Mouse (Mus musculus) lung, embryonic 14.5 days (tissue): ENCODE measurements around the gene Acta1. TPM values are rescaled to one million over a fixed set of nuclear protein-coding genes. Genes with fewer than 3 reads are reported as not detected.

Experiments used
- ATAC-seq: fragments of 200-750 bp; cut with Nextera tagmentation; 2 replicates; pipeline ENCODE4 v1.8.0; 2017; ENCODE audit warnings: mild to moderate bottlenecking, moderate TSS enrichment, moderate library complexity; ENCODE audit not compliant: insufficient read depth
- DNase-seq: peaks from one replicate; pipeline ENCODE4 v3.0.0-alpha.2; 2015
- H3K27ac ChIP-seq: fragments of 300-500 bp; sonication (generic); 2 replicates; pipeline ENCODE4 v1.5.1; 2014; ENCODE audit warnings: low read depth, mild to moderate bottlenecking, moderate library complexity
- H3K27me3 ChIP-seq: fragments of 300-500 bp; sonication (generic); 2 replicates; pipeline ENCODE4 v1.6.1; 2014; ENCODE audit warnings: low read length, control low read depth; ENCODE audit not compliant: insufficient read depth
- H3K36me3 ChIP-seq: fragments of 300-500 bp; sonication (generic); 2 replicates; pipeline ENCODE4 v1.6.1; 2014; ENCODE audit warnings: control low read depth; ENCODE audit not compliant: insufficient read depth
- H3K4me1 ChIP-seq: fragments of 300-500 bp; sonication (generic); 2 replicates; pipeline ENCODE4 v1.6.1; 2014; ENCODE audit warnings: antibody characterized with exemption, control low read depth; ENCODE audit not compliant: insufficient read depth
- H3K4me2 ChIP-seq: fragments of 300-500 bp; sonication (generic); 2 replicates; pipeline ENCODE4 v1.6.1; 2014; ENCODE audit warnings: mild to moderate bottlenecking
- H3K4me3 ChIP-seq: fragments of 300-500 bp; sonication (generic); 2 replicates; pipeline ENCODE4 v1.5.1; 2014; ENCODE audit warnings: low read depth, low read length
- H3K9ac ChIP-seq: fragments of 300-500 bp; sonication (generic); 2 replicates; pipeline ENCODE4 v1.6.1; 2014
- H3K9me3 ChIP-seq: fragments of 300-500 bp; sonication (generic); 2 replicates; pipeline ENCODE4 v1.6.1; 2016; ENCODE audit warnings: low read depth, low read length, control low read depth
- CTCF ChIP-seq: IDR thresholded peaks from 2 replicates; pipeline ENCODE4 v1.5.1; 2016; ENCODE audit warnings: antibody characterized with exemption, low read depth
- WGBS: fragments of 180-500 bp; shearing (Covaris S2); extraction: QIAGEN DNeasy Blood & Tissue Kit; methylation state at CpG from one replicate; pipeline ENCODE4 v1.1.7; 2014; 5-methylcytosine and 5-hydroxymethylcytosine counted together
- polyA plus RNA-seq: library from polyadenylated mRNA; unstranded; fragments of >200 nt; fragmentation: Nextera tagmentation; extraction: Ambion mirVana; gene quantifications from 2 replicates; pipeline ENCODE4 v1.2.1, GENCODE M21; 2014

The Acta1 gene
- polyA plus RNA-seq, 1 experiment from 2014 or later, result 0.99 TPM

DNA sequence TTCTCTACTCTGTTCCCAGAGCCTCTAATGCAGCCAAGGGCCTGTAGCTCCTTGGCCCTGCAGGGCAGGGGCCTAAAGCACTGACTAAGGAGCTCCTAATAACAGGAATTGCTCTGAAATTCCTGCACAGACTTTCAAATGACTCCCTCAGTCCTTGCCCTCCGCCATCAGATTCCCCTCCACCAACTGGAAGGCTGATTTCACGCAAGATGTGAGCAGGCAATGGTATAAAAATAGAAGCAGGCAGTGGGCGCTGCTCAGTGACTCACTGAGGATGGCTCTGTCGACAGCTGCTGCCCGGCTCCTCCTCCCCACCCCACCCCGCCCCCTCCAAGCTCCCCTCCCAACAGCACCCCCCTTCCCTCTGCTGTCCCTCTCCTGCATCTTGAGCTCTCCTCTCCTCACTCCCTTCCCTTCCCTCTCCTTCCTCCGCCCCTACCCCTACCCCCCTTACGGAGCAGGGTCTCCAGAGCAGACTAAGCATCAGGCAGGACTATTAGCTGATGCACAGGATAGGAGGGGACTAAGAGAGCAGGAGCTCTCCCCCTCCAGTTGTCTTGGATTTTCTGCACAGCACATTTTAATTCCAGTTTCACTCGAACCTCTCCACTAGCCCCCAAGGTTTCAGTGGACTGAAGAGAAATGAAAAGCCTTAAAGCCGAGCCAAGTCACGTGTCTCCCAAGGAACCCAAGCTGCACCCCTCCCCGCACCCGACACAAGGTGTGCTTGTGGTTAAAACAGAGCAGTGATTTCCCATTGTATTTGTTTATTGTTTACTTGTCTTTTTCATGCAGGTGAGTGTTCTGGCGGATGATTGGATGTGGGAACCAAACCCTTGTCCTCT lies 9.6 kb downstream of the Acta1 start:
- ATAC-seq, result peak; percentile 28; the same call in 1 of the 2 replicates

DNA sequence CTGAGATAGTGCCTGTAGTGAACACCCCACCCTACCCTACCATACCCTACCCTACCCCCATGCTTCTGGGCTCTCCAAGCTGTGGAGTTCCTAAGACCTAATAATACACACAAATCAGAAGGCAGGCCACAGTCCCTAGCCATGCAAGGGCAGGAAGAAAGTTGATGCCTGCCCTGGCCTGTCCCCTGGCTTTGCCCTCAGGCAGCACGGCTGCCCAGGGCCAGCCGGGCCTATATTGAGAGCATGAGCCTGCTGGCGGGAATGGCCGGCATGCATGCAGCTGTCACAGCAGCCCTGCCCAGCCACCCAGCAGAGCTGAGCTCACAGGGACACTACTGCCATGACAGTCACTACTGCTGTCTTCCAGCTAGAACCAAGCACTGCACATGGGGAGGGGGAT lies 11.5 kb downstream of the Acta1 start:
- H3K9ac ChIP-seq, result no peak overlapping the region

More for the DNA sequence above, 9.6 kb downstream of the Acta1 start:
- Histone ChIP-seq H3K36me3 (no peaks in the 10 kb centered on the region), H3K4me3 (no peak overlapping the region), H3K4me1 (0 out of 2 replicates have a peak, but pooled peaks cover 3% of the 10 kb centered on the region), H3K27ac (no peak overlapping the region), H3K27me3 (no peaks in the 10 kb centered on the region), H3K9me3 (no peaks in the 10 kb centered on the region), H3K9ac (no peak overlapping the region; the same call in 1 of the 2 replicates), H3K4me2 (no peak overlapping the region; the same call in 1 of the 2 replicates)
- no peak for TF ChIP-seq CTCF
- WGBS, result 7% methylated on average over 13 of the region's 14 CpGs
- peak; percentile 35 for DNase-seq

GRCm38 (mm10) chr8:123882412-123882811 lies 12.1 kb downstream of the Acta1 start:
- no peaks in the 10 kb centered on the region for H3K27me3 ChIP-seq
- ATAC-seq (no peak), DNase-seq (no peak)
- no peaks in the 10 kb centered on the region for H3K36me3 ChIP-seq
- no peak for TF ChIP-seq CTCF
- no peak overlapping the region for H3K9ac ChIP-seq
- no peak overlapping the region for H3K4me3 ChIP-seq
- H3K9me3 ChIP-seq, result no peaks in the 10 kb centered on the region
- H3K4me2 ChIP-seq, result no peak overlapping the region
- H3K4me1 ChIP-seq, result 0 out of 2 replicates have a peak, but pooled peaks cover 3% of the 10 kb centered on the region
- WGBS, result 45% methylated on average over 2 of the region's 2 CpGs
- H3K27ac ChIP-seq, result no peak overlapping the region

More for the DNA sequence above, 11.5 kb downstream of the Acta1 start:
- H3K27ac ChIP-seq, result no peak overlapping the region
- no peaks in the 10 kb centered on the region for H3K9me3 ChIP-seq
- TF ChIP-seq CTCF, result no peak
- no peak overlapping the region for H3K4me3 ChIP-seq
- H3K36me3 ChIP-seq, result no peaks in the 10 kb centered on the region
- no peaks in the 10 kb centered on the region for H3K27me3 ChIP-seq
- ATAC-seq (no peak), DNase-seq (no peak)
- H3K4me2 ChIP-seq, result no peak overlapping the region
- 0 out of 2 replicates have a peak, but pooled peaks cover 3% of the 10 kb centered on the region for H3K4me1 ChIP-seq
- WGBS, result 69% methylated on average over 4 of the region's 4 CpGs

GRCm38 (mm10) chr8:123880821-123881350 lies 13.7 kb downstream of the Acta1 start:
- Histone ChIP-seq H3K4me2 (no peak overlapping the region), H3K9me3 (no peaks in the 10 kb centered on the region), H3K27ac (no peak overlapping the region), H3K4me1 (0 out of 2 replicates have a peak, but pooled peaks cover 3% of the 10 kb centered on the region), H3K9ac (no peak overlapping the region), H3K27me3 (no peaks in the 10 kb centered on the region), H3K4me3 (no peak overlapping the region), H3K36me3 (no peaks in the 10 kb centered on the region)
- no peak for ATAC-seq
- no peak for DNase-seq
- TF ChIP-seq CTCF, result peak; percentile 16; the same call in 1 of the 2 replicates
- 27% methylated on average over 4 of the region's 4 CpGs for WGBS

- Histone ChIP-seq H3K4me1 (0 out of 2 replicates have a peak, but pooled peaks cover 3% of the 10 kb centered on the region), H3K27me3 (no peaks in the 10 kb centered on the region), H3K9ac (no peak overlapping the region), H3K4me3 (no peak overlapping the region), H3K36me3 (no peaks in the 10 kb centered on the region), H3K27ac (no peak overlapping the region), H3K4me2 (no peak overlapping the region), H3K9me3 (no peaks in the 10 kb centered on the region)
- TF ChIP-seq CTCF, result no peak
- DNase-seq, result no peak
- WGBS, result 51% methylated on average over 10 of the region's 10 CpGs
- ATAC-seq, result no peak
These were observed 14.3 kb downstream of the Acta1 start for GRCm38 (mm10) chr8:123880271-123880670.

DNA sequence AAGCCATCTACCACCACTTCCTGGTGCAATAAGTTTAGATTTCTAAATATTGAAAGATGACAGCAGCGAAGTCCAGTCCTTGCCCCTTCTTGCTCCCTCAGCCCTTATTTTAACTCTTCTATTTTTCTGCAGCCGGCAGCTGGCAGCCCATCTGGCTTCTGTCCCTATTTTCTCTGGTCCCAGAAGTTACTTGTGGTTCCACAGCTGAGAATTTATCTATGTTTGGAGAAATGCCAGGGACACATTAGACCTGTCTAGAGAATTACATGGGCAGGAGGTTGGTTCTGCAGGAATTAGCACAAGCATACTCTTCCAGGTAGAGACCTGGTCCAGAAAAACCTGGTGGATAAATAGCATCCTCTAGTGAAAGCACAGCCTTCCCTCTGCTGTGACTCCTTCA lies 16.7 kb downstream of the Acta1 start:
- ATAC-seq (no peak), DNase-seq (no peak)
- Histone ChIP-seq H3K4me3 (no peak overlapping the region), H3K27ac (no peak overlapping the region), H3K9me3 (no peaks in the 10 kb centered on the region), H3K36me3 (no peaks in the 10 kb centered on the region), H3K9ac (no peak overlapping the region), H3K4me1 (no peaks in the 10 kb centered on the region), H3K4me2 (no peak overlapping the region), H3K27me3 (no peaks in the 10 kb centered on the region)
- 51% methylated on average over 2 of the region's 2 CpGs for WGBS
- no peak for TF ChIP-seq CTCF

- Histone ChIP-seq H3K4me1 (no peaks in the 10 kb centered on the region), H3K4me3 (no peak overlapping the region), H3K36me3 (no peaks in the 10 kb centered on the region), H3K27ac (no peak overlapping the region), H3K9ac (no peak overlapping the region), H3K27me3 (no peaks in the 10 kb centered on the region), H3K9me3 (no peaks in the 10 kb centered on the region), H3K4me2 (no peak overlapping the region)
- DNase-seq, result no peak
- 70% methylated on average over 11 of the region's 11 CpGs for WGBS
- ATAC-seq, result no peak
- TF ChIP-seq CTCF, result no peak
These were observed 20.2 kb downstream of the Acta1 start for GRCm38 (mm10) chr8:123874324-123874723.
